Mouse (Mus musculus) CH12.LX (cell line): ENCODE measurements around the gene Mdga1. TPM values are rescaled to one million over a fixed set of nuclear protein-coding genes. Genes with fewer than 3 reads are reported as not detected.

Experiments
- DNase-seq: peaks from one replicate; pipeline ENCODE4 v3.0.0-alpha.2; 2013; ENCODE audit errors: extremely low read depth
- H3K27ac ChIP-seq: 2 replicates; pipeline ENCODE4 v1.5.1; 2012; ENCODE audit warnings: low read depth, mild to moderate bottlenecking, control low read depth, moderate library complexity; ENCODE audit not compliant: insufficient read depth
- H3K27me3 ChIP-seq: replicated peaks from 2 replicates; pipeline ENCODE3; 2012; ENCODE audit warnings: inconsistent platforms
- H3K36me3 ChIP-seq, 2 experiments: replicated peaks in 1 of 2; 2 replicates each; pipeline versions ENCODE3 to v1.6.1; 2012; ENCODE audit warnings: inconsistent platforms in 1 of 2, low read length in 1 of 2, mild to moderate bottlenecking in 1 of 2, mixed read lengths in 1 of 2, moderate library complexity in 1 of 2; ENCODE audit not compliant: control insufficient read depth in 1 of 2, insufficient read depth in 1 of 2
- H3K4me1 ChIP-seq, 2 experiments: 2 replicates each; pipeline ENCODE4 v1.6.1; 2012; ENCODE audit warnings: inconsistent platforms in 1 of 2, moderate library complexity in 1 of 2; ENCODE audit not compliant: insufficient read depth in 2 of 2, control insufficient read depth in 1 of 2
- H3K4me2 ChIP-seq: 2 replicates; pipeline ENCODE4 v1.6.1; 2012; ENCODE audit warnings: low read depth, mild to moderate bottlenecking, control low read depth; ENCODE audit not compliant: poor library complexity, insufficient read depth, severe bottlenecking
- H3K4me3 ChIP-seq, 3 experiments: fragments of 150-350 bp in 1 of 3; sonication (generic) in 1 of 3; replicated peaks in 1 of 3; 2 replicates each; pipeline versions ENCODE3 to v1.5.1; 2011 to 2012; ENCODE audit warnings: low read depth in 2 of 3, low read length in 2 of 3, mild to moderate bottlenecking in 2 of 3, moderate library complexity in 2 of 3, control low read depth in 1 of 3, improper control_type of control experiment in 1 of 3, inconsistent platforms in 1 of 3, mixed read lengths in 1 of 3; ENCODE audit not compliant: poor library complexity in 1 of 3
- H3K79me2 ChIP-seq: replicated peaks from 2 replicates; pipeline ENCODE4 v1.6.1; 2012; ENCODE audit warnings: mild to moderate bottlenecking, moderate library complexity; ENCODE audit not compliant: control insufficient read depth, poor library complexity, insufficient read depth, severe bottlenecking; ENCODE audit errors: extremely low read depth
- H3K9ac ChIP-seq: 2 replicates; pipeline ENCODE4 v1.6.1; 2012; ENCODE audit warnings: low read depth, mild to moderate bottlenecking, control low read depth, moderate library complexity; ENCODE audit not compliant: insufficient read depth
- H3K9me3 ChIP-seq: replicated peaks from 2 replicates; pipeline ENCODE3; 2012; ENCODE audit warnings: low read length, inconsistent platforms, mixed read lengths
- BHLHE40 ChIP-seq: IDR thresholded peaks from 2 replicates; pipeline ENCODE4 v1.6.1; 2011; ENCODE audit warnings: mild to moderate bottlenecking, low read depth, low read length, improper control_type of control experiment
- CTCF ChIP-seq, 2 experiments: IDR thresholded peaks in 1 of 2; conservative IDR thresholded peaks in 1 of 2; 2 replicates each; pipeline ENCODE4 v1.5.1; 2011 to 2012; ENCODE audit warnings: low read depth in 2 of 2, low read length in 2 of 2, improper control_type of control experiment in 1 of 2, inconsistent platforms in 1 of 2, mild to moderate bottlenecking in 1 of 2, moderate library complexity in 1 of 2
- ELF1 ChIP-seq: IDR thresholded peaks from 2 replicates; pipeline ENCODE4 v1.6.1; 2014; ENCODE audit warnings: low read depth, mild to moderate bottlenecking, inconsistent platforms, low read length, improper control_type of control experiment
- EP300 ChIP-seq: IDR thresholded peaks from 2 replicates; pipeline ENCODE4 v1.6.1; 2011; ENCODE audit warnings: low read length, improper control_type of control experiment
- HCFC1 ChIP-seq: IDR thresholded peaks from 2 replicates; pipeline ENCODE4 v1.6.1; 2012; ENCODE audit warnings: low read depth, mild to moderate bottlenecking, inconsistent platforms, low read length, improper control_type of control experiment
- JUN ChIP-seq: IDR thresholded peaks from 2 replicates; pipeline ENCODE4 v1.6.1; 2011; ENCODE audit warnings: low read depth, mild to moderate bottlenecking, low read length, improper control_type of control experiment, moderate library complexity; ENCODE audit not compliant: insufficient read depth
- KAT2A ChIP-seq: IDR thresholded peaks from 2 replicates; pipeline ENCODE4 v1.6.1; 2012; ENCODE audit warnings: low read length, improper control_type of control experiment, inconsistent platforms; ENCODE audit not compliant: insufficient replicate concordance
- MXI1 ChIP-seq: IDR thresholded peaks from 2 replicates; pipeline ENCODE4 v1.6.1; 2011; ENCODE audit warnings: mild to moderate bottlenecking, low read depth, low read length, improper control_type of control experiment
- NELFE ChIP-seq: IDR thresholded peaks from 2 replicates; pipeline ENCODE4 v1.6.1; 2011; ENCODE audit warnings: low read depth, low read length, improper control_type of control experiment
- NRF1 ChIP-seq: IDR thresholded peaks from 2 replicates; pipeline ENCODE4 v1.6.1; 2014; ENCODE audit warnings: low read depth, mild to moderate bottlenecking, inconsistent platforms, low read length, improper control_type of control experiment, moderate library complexity
- PAX5 ChIP-seq: IDR thresholded peaks from 2 replicates; pipeline ENCODE4 v1.6.1; 2012; ENCODE audit warnings: low read length, inconsistent platforms, mixed read lengths
- RAD21 ChIP-seq: IDR thresholded peaks from 2 replicates; pipeline ENCODE4 v1.6.1; 2011; ENCODE audit warnings: low read depth, mild to moderate bottlenecking, low read length, improper control_type of control experiment, moderate library complexity
- RCOR1 ChIP-seq: conservative IDR thresholded peaks from 2 replicates; pipeline ENCODE4 v1.6.1; 2012; ENCODE audit warnings: low read depth, mild to moderate bottlenecking, inconsistent platforms, low read length, improper control_type of control experiment
- SIN3A ChIP-seq: IDR thresholded peaks from 2 replicates; pipeline ENCODE4 v1.6.1; 2012; ENCODE audit warnings: low read length, improper control_type of control experiment, inconsistent platforms
- USF1 ChIP-seq: IDR thresholded peaks from 2 replicates; pipeline ENCODE4 v1.6.1; 2014; ENCODE audit warnings: low read depth, mild to moderate bottlenecking, inconsistent platforms, low read length, improper control_type of control experiment
- ZC3H11A ChIP-seq: IDR thresholded peaks from 2 replicates; pipeline ENCODE4 v1.6.1; 2012; ENCODE audit warnings: low read depth, mild to moderate bottlenecking, inconsistent platforms, low read length, improper control_type of control experiment
- ZMIZ1 ChIP-seq: IDR thresholded peaks from 2 replicates; pipeline ENCODE4 v1.6.1; 2012; ENCODE audit warnings: low read depth, mild to moderate bottlenecking, inconsistent platforms, low read length, improper control_type of control experiment
- ZNF384 ChIP-seq: IDR thresholded peaks from 2 replicates; pipeline ENCODE4 v1.6.1; 2012; ENCODE audit warnings: low read depth, low read length, improper control_type of control experiment, inconsistent platforms
- dilution Hi-C: fragments of 300-500 bp; cut with MboI; formaldehyde crosslinking; loops from 2 replicates; pipeline ENCODE4 v1.14.3; 2020; ENCODE audit warnings: low sequenced_read_pairs; ENCODE audit not compliant: extremely low pct_unique_long_range_greater_than_20kb, extremely low pct_ligation_motif_present
- in situ Hi-C: fragments of 300-500 bp; cut with MboI; formaldehyde crosslinking; loops from 3 replicates; pipeline ENCODE4 v1.14.3; 2019; ENCODE audit warnings: low sequenced_read_pairs, low pct_ligation_motif_present, low pct_unique_long_range_greater_than_20kb, mixed read lengths
- polyA plus RNA-seq: library from polyadenylated mRNA; unstranded; fragments of >175 nt; gene quantifications from 2 replicates; pipeline ENCODE4 v1.2.1, GENCODE M21; 2012; ENCODE audit warnings: low read depth; ENCODE audit not compliant: insufficient read length
- total RNA-seq, 2 experiments: library from RNA; depleted of rRNA; stranded (reverse); fragments of 300-350 nt in 1 of 2; fragments of >200 nt in 1 of 2; gene quantifications; 2 replicates each; pipeline ENCODE4 v1.2.3; 2012 to 2014

Gene Mdga1
- total and polyA plus RNA-seq, 3 experiments = 0.29 to 0.39 (median 0.38) TPM

- Histone ChIP-seq H3K27ac (no peak overlapping the region), H3K4me3 (no peak overlapping the region), H3K4me1 (no peaks in the 10 kb centered on the region), H3K4me2 (no peak overlapping the region), H3K27me3 (peaks cover 72% of the 10 kb centered on the region), H3K9me3 (peaks cover 23% of the 10 kb centered on the region), H3K36me3 (no peaks in the 10 kb centered on the region), H3K9ac (no peak overlapping the region), H3K79me2 (no peaks in the 10 kb centered on the region)
- dilution Hi-C loops = loop anchor here (25.0 kb wide), 1 partner anchor 99 kb away; no protein-coding TSS in a partner anchor
- in situ Hi-C loops = no loop called here
- no peak for TF ChIP-seq ELF1
- no peak for TF ChIP-seq HCFC1
- no peak for TF ChIP-seq ZNF384
- TF ChIP-seq KAT2A = no peak
- no peak for TF ChIP-seq RCOR1
- no peak for TF ChIP-seq EP300
- TF ChIP-seq RAD21 = no peak
- no peak for TF ChIP-seq PAX5
- TF ChIP-seq ZC3H11A = no peak
- TF ChIP-seq SIN3A = no peak
- no peak for TF ChIP-seq NELFE
- no peak for TF ChIP-seq MXI1
- no peak for TF ChIP-seq BHLHE40
- DNase-seq = no peak
These were observed 83.8 kb downstream of the Mdga1 start for GRCm38 (mm10) chr17:29886061-29886460.

- DNase-seq = no peak
- in situ Hi-C loops = no loop called here
- peaks cover 80% of the 10 kb centered on the region for H3K27me3 ChIP-seq
- no peak overlapping the region for H3K27ac ChIP-seq
- H3K36me3 ChIP-seq = no peaks in the 10 kb centered on the region
- dilution Hi-C loops = loop anchor here (25.0 kb wide), 1 partner anchor 97 kb away; no protein-coding TSS in a partner anchor
- no peaks in the 10 kb centered on the region for H3K4me1 ChIP-seq
- H3K4me2 ChIP-seq = no peak overlapping the region
- no peaks in the 10 kb centered on the region for H3K79me2 ChIP-seq
- peaks cover 23% of the 10 kb centered on the region for H3K9me3 ChIP-seq
- H3K4me3 ChIP-seq = no peak overlapping the region
- H3K9ac ChIP-seq = no peak overlapping the region
- no peak for TF ChIP-seq JUN
- TF ChIP-seq CTCF (conservative IDR thresholded peaks at IDR 0.05 in 1 of 2, IDR thresholded peaks at IDR 0.05 in 1 of 2; ENCODE audit: low read depth in 2 of 2, low read length in 2 of 2) = no peak
- no peak for TF ChIP-seq ZMIZ1
- TF ChIP-seq KAT2A = no peak
- TF ChIP-seq EP300 = no peak
These were observed 85.3 kb downstream of the Mdga1 start for GRCm38 (mm10) chr17:29884596-29884995.

GRCm38 (mm10) chr17:29883351-29883750 lies 86.5 kb downstream of the Mdga1 start:
- peaks cover 86% of the 10 kb centered on the region for H3K27me3 ChIP-seq
- H3K79me2 ChIP-seq = no peaks in the 10 kb centered on the region
- DNase-seq = no peak
- in situ Hi-C loops = no loop called here
- H3K9ac ChIP-seq = no peak overlapping the region
- H3K4me3 ChIP-seq = no peak overlapping the region
- peaks cover 21% of the 10 kb centered on the region for H3K9me3 ChIP-seq
- H3K27ac ChIP-seq = no peak overlapping the region
- no peak overlapping the region for H3K4me2 ChIP-seq
- H3K4me1 ChIP-seq = no peaks in the 10 kb centered on the region
- dilution Hi-C loops = loop anchor here (25.0 kb wide), 1 partner anchor 96 kb away; no protein-coding TSS in a partner anchor
- H3K36me3 ChIP-seq = no peaks in the 10 kb centered on the region
- TF ChIP-seq PAX5 (no peak), EP300 (no peak), KAT2A (no peak), BHLHE40 (no peak), RCOR1 (no peak), SIN3A (no peak), NRF1 (no peak), USF1 (no peak)
